Mouse (Mus musculus) embryonic fibroblast, embryonic 13.5 days (primary cell): ENCODE measurements around the gene Eif2b2.

ENCODE experiments used
- CTCF ChIP-seq: IDR thresholded peaks from 2 replicates; pipeline ENCODE4 v1.5.1; 2011; ENCODE audit warnings: mild to moderate bottlenecking, control low read depth, low read length, moderate library complexity, borderline replicate concordance; ENCODE audit not compliant: insufficient read depth
- POLR2A ChIP-seq: IDR thresholded peaks from 2 replicates; pipeline ENCODE4 v1.6.1; 2011; ENCODE audit warnings: low read depth, mild to moderate bottlenecking, control low read depth, low read length, moderate library complexity

GRCm38 (mm10) chr12:85227227-85227626 is 7.9 kb downstream of the Eif2b2 start:
- TF ChIP-seq CTCF = no peak
- TF ChIP-seq POLR2A = no peak
